Mouse (Mus musculus) forebrain, postnatal 0 days (tissue): ENCODE results near the gene Gm44511. TPM values are rescaled to one million over a fixed set of nuclear protein-coding genes. Genes with fewer than 3 reads are reported as not detected.
"Not testable (repeated sequence)": the region's sequence is repeated elsewhere in the genome, so short reads cannot be mapped to it uniquely, and the experiment has no call there.

Experiments used
- ATAC-seq: fragments of 200-750 bp; cut with Nextera tagmentation; 2 replicates; pipeline ENCODE4 v1.8.0; 2017; ENCODE audit warnings: mild to moderate bottlenecking, moderate library complexity
- DNase-seq: peaks from one replicate; pipeline ENCODE4 v3.0.0-alpha.2; 2015
- H3K27ac ChIP-seq: fragments of 300-500 bp; sonication (generic); 2 replicates; pipeline ENCODE4 v1.5.1; 2014; ENCODE audit warnings: low read depth, mild to moderate bottlenecking, antibody characterized with exemption, low read length, moderate library complexity, mixed read lengths
- H3K27me3 ChIP-seq: fragments of 300-500 bp; sonication (generic); 2 replicates; pipeline ENCODE4 v1.6.1; 2014; ENCODE audit warnings: mild to moderate bottlenecking, low read length, mixed read lengths; ENCODE audit not compliant: insufficient read depth
- H3K36me3 ChIP-seq: fragments of 300-500 bp; sonication (generic); 2 replicates; pipeline ENCODE4 v1.6.1; 2014; ENCODE audit warnings: mild to moderate bottlenecking, moderate library complexity; ENCODE audit not compliant: insufficient read depth
- H3K4me1 ChIP-seq: fragments of 300-500 bp; sonication (generic); 2 replicates; pipeline ENCODE4 v1.6.1; 2014; ENCODE audit warnings: antibody characterized with exemption; ENCODE audit not compliant: insufficient read depth
- H3K4me2 ChIP-seq: fragments of 300-500 bp; sonication (generic); 2 replicates; pipeline ENCODE4 v1.6.1; 2014; ENCODE audit warnings: low read depth, mild to moderate bottlenecking, moderate library complexity
- H3K4me3 ChIP-seq: fragments of 300-500 bp; sonication (generic); 2 replicates; pipeline ENCODE4 v1.5.1; 2014; ENCODE audit warnings: low read depth, low read length, mixed read lengths
- H3K9ac ChIP-seq: fragments of 300-500 bp; sonication (generic); 2 replicates; pipeline ENCODE4 v1.6.1; 2014; ENCODE audit warnings: mild to moderate bottlenecking
- H3K9me3 ChIP-seq: fragments of 300-500 bp; sonication (generic); 2 replicates; pipeline ENCODE4 v1.6.1; 2016; ENCODE audit warnings: low read length
- CTCF ChIP-seq: sonication (generic); IDR thresholded peaks from 2 replicates; pipeline ENCODE4 v1.5.1; 2016; ENCODE audit warnings: antibody characterized with exemption, control low read depth, low read depth
- WGBS: fragments of 180-500 bp; shearing (Covaris S2); extraction: QIAGEN DNeasy Blood & Tissue Kit; methylation state at CpG from one replicate; pipeline ENCODE4 v1.1.7; 2014; 5-methylcytosine and 5-hydroxymethylcytosine counted together
- polyA plus RNA-seq: library from polyadenylated mRNA; unstranded; fragments of >200 nt; fragmentation: Nextera tagmentation; extraction: Ambion mirVana; gene quantifications from 2 replicates; pipeline ENCODE4 v1.2.1, GENCODE M21; 2015
- total RNA-seq: library from RNA; depleted of rRNA; stranded (reverse); fragments of >200 nt; gene quantifications from 2 replicates; pipeline ENCODE4 v1.2.3, GENCODE M21; 2014

Gene Gm44511
- total and polyA plus RNA-seq, 2 experiments from 2014 or later = not detected

DNA sequence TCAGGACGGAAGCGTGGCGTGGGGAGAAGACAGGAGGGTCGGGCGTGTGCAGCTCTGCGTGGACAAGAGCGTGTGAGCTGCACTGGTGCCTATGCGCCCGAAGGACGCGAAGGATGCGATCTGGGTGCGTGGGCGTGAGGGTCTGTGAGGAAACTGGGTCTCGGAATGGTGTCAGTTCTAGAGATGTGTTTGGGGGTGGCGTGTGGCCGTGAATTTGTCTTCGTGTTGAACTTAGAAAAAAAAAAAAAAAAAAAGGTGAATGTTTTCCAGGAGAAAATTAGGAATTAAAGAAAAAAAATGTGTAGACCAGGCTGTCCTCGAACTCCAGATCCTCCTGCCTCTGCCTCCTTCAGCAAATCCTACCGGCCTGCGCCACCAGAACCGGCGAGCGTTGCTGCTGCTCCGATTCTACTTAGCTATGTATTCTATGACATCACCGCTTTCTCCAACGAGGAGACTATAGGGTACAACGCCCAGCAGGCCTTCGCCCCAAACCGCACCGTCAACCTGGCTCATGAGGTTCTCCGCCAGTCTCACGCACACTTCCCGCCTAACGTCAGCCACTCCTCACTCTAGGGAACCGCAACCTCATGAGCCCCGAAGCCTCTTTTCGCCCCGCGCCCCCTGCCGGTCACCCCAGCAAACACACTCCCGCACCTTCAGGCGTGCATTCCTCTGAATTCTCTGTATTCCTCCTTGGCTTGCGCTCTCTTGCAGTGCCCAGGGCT is 65.5 kb downstream of the Gm44511 start:
- WGBS = 3% methylated on average over 44 of the region's 44 CpGs
- peak; percentile 87 for TF ChIP-seq CTCF

DNA sequence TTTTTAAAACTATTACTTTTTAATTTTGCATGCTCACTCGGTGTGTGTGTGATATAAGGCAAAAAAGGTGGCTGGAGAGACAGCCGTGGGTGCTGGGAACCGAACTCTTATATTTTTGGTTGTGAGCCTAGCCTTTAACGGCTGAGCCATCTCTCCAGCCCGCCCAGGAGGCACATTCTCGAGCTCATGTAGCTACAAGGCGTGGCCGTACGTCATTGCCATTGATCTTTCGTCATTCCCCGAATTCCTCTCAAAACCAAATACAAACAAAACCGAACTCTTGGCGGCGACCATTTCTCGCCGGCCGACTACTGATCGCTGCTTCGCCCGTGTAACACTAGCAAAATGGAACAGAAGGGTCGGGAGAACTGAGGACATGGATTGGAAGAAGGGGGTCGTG is 66.1 kb downstream of the Gm44511 start:
- DNase-seq = peak; percentile 95
- peak; percentile 34 for ATAC-seq
- not testable (repeated sequence) for H3K27me3 ChIP-seq, H3K9me3 ChIP-seq, H3K36me3 ChIP-seq, H3K4me1 ChIP-seq
- Histone ChIP-seq H3K9ac (peak overlapping the region; percentile 89), H3K4me3 (peak overlapping the region; percentile 51), H3K4me2 (peak overlapping the region; percentile 33), H3K27ac (peak overlapping the region; percentile 95)
- under 1% methylated on average over 22 of the region's 22 CpGs for WGBS

More for the DNA sequence above, 65.5 kb downstream of the Gm44511 start:
- ATAC-seq = peak; percentile 72
- H3K36me3 ChIP-seq, H3K4me1 ChIP-seq, H3K27me3 ChIP-seq, H3K9me3 ChIP-seq: not testable (repeated sequence)
- Histone ChIP-seq H3K27ac (peak overlapping the region; percentile 95), H3K9ac (peak overlapping the region; percentile 89), H3K4me3 (peak overlapping the region; percentile 51), H3K4me2 (peak overlapping the region; percentile 45)
- peak; percentile 97 for DNase-seq

DNA sequence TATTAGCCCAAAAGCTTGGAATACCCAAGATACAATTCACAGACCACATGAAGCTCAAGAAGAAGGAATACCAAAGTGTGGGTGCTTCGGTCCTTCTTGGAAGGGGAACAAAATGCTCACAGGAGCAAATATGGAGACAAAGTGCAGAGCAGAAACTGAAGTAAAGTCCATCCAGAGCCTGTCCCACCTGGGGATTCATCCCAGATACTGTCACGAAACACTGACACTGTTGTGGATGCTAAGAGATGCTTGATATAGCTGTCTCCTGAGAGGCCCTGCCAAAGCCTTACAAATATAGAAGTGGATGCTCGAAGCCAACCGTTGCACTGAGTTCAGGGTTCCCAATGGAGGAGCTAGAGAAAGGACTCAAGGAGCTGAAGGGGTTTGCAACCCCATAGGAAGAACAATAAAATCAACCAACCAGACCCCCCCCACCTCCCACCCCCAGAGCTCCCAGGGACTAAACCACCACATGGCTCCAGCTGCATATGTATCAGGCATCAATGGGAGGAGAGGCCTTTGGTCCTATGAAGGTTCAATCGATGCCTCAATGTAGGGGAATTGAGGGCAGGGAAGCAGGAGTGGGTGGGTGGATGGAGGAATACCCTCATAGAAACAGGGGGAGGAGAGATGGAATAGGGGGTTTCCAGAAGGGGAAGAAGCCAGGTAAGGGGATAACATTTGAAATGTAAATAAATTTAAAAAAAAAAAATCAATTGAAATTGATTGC is 66.7 kb downstream of the Gm44511 start:
- ATAC-seq = no peak
- WGBS = 72% methylated on average over 5 of the region's 5 CpGs
- DNase-seq = no peak
- H3K9me3 ChIP-seq = no peaks in the 10 kb centered on the region
- no peaks in the 10 kb centered on the region for H3K4me1 ChIP-seq
- no peak overlapping the region for H3K4me3 ChIP-seq
- no peaks in the 10 kb centered on the region for H3K36me3 ChIP-seq
- H3K4me2 ChIP-seq = peak overlapping the region; percentile 8; the same call in 1 of the 2 replicates
- H3K9ac ChIP-seq = no peak overlapping the region
- TF ChIP-seq CTCF = no peak
- no peak overlapping the region for H3K27ac ChIP-seq
- no peaks in the 10 kb centered on the region for H3K27me3 ChIP-seq

- not testable (repeated sequence) for H3K4me3 ChIP-seq, H3K27me3 ChIP-seq, DNase-seq, H3K4me2 ChIP-seq, H3K36me3 ChIP-seq, H3K27ac ChIP-seq, H3K4me1 ChIP-seq, H3K9ac ChIP-seq, ATAC-seq, H3K9me3 ChIP-seq
- 73% methylated on average over 4 of the region's 4 CpGs for WGBS
Measured at GRCm38 (mm10) chr6:128755402-128755763, 70.7 kb downstream of the Gm44511 start.

DNA sequence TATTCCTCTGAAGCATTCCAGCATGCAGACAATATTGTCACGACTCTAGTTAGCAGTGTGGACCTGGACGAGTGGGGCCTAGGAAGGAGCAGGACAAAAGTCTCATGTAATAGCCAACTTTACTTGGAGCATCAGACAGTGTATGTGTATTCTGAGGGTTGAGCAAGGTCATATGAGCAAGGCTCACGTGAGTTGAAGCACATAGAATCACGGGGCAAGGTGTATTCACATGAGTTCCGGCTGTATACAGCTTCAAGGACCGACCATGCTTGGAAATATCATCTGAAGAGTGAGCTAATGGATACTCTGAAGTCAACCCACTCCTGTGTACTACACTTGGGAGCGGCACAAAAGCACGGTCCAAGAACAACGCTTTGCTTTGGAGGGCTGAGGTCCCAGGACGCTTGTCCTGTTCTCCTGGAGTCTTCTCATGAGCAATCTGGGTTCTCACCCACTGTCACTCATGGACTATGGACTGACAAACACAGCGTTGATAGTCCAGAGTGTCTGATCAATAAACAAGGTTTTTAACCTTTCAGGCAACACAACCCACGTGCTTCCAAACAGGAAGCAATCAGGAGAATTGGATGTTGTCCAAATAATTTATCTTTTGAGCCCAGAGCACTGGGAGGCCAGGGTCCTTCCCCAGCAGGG is 71.2 kb downstream of the Gm44511 start:
- H3K36me3 ChIP-seq, H3K27me3 ChIP-seq, H3K9me3 ChIP-seq, H3K9ac ChIP-seq, H3K4me1 ChIP-seq, ATAC-seq, H3K4me3 ChIP-seq: not testable (repeated sequence)
- WGBS = 83% methylated on average over 12 of the region's 12 CpGs
- peak; percentile 10 for DNase-seq
- Histone ChIP-seq H3K4me2 (peak overlapping the region; percentile 24; the same call in 1 of the 2 replicates), H3K27ac (peak overlapping the region; percentile 67; the same call in 1 of the 2 replicates)

GRCm38 (mm10) chr6:128754265-128754664 is 71.8 kb downstream of the Gm44511 start:
- not testable (repeated sequence) for H3K27me3 ChIP-seq, H3K4me3 ChIP-seq, H3K9ac ChIP-seq, H3K4me1 ChIP-seq, H3K36me3 ChIP-seq, H3K9me3 ChIP-seq
- Histone ChIP-seq H3K4me2 (peak overlapping the region; percentile 24; the same call in 1 of the 2 replicates), H3K27ac (peak overlapping the region; percentile 67)
- WGBS = 28% methylated on average over 10 of the region's 10 CpGs
- ATAC-seq (peak; percentile 86), DNase-seq (peak; percentile 55)

- WGBS = 37% methylated on average over 8 of the region's 8 CpGs
- peak overlapping the region; percentile 24; the same call in 1 of the 2 replicates for H3K4me2 ChIP-seq
- ATAC-seq (peak; percentile 98), DNase-seq (peak; percentile 87)
- H3K36me3 ChIP-seq, H3K4me3 ChIP-seq, H3K4me1 ChIP-seq, H3K9me3 ChIP-seq, H3K27me3 ChIP-seq, H3K9ac ChIP-seq: not testable (repeated sequence)
- H3K27ac ChIP-seq = 0 out of 2 replicates have a peak overlapping the region, but pooled peaks have one; percentile 57
- peak; percentile 83 for TF ChIP-seq CTCF
Measured at GRCm38 (mm10) chr6:128753610-128754224, 72.4 kb downstream of the Gm44511 start.

GRCm38 (mm10) chr6:128747006-128747405 is 79.1 kb downstream of the Gm44511 start:
- DNase-seq, H3K9me3 ChIP-seq, H3K4me1 ChIP-seq, H3K27me3 ChIP-seq, ATAC-seq, H3K4me3 ChIP-seq, H3K4me2 ChIP-seq, H3K27ac ChIP-seq, H3K9ac ChIP-seq, H3K36me3 ChIP-seq: not testable (repeated sequence)
- WGBS = 69% methylated on average over 6 of the region's 6 CpGs
